9 mouse cellular contexts compared by ENCODE assay signal in the genomic region with DNA sequence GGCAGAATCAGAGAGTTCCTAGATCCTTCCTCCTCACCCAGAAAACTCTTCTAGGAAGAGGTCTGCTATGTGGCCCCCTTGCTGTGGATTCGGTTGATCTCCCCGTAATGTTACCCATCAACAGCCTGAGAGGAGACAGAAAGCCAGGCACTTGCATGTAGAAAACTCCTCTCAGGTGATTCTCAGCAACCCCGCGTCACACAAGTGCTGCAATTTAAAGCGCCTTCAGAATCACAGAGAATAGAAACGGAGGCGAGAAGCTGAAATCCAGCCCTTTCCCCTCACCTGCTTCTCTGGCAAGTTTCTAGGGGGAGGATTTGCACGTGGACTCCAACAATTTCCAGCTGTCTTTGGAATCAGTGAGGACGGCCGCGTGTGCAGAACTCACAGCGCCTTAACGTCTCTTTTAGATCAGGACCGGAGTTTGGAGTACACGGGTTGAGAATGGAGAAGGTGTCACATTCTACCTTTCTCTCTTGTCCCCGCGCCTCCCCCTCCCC. TPM values are rescaled to one million over a fixed set of nuclear protein-coding genes. Genes with fewer than 3 reads are reported as not detected.
DNase-seq lines count a peak whose midpoint lies in the region; ATAC-seq and TF ChIP-seq lines count a peak whose summit lies in the region.
"Had no signal": no experiment of that assay in that cellular context is flagged by ENCODE, and none has a peak within 500 bp of the region (broad histone marks: within the 10 kb centered on the region; RNA-seq: fewer than 3 reads in every experiment).

No protein-coding gene starts in this region.

- H3K36me3 ChIP-seq in heart, embryonic 13.5 days, result no peaks in the 10 kb centered on the region
- H3K36me3 ChIP-seq in E14TG2a.4 (ENCODE audit: insufficient read depth, low read length), result no peaks in the 10 kb centered on the region
- no peaks in the 10 kb centered on the region for H3K36me3 ChIP-seq in forebrain, embryonic 15.5 days
- H3K36me3 ChIP-seq in liver, embryonic 12.5 days, result no peaks in the 10 kb centered on the region

- H3K27me3 ChIP-seq in heart, embryonic 13.5 days (replicated peaks), result peaks cover 93% of the 10 kb centered on the region
- H3K27me3 ChIP-seq in E14TG2a.4 (ENCODE audit: insufficient read depth, low read length), result peaks cover 54% of the 10 kb centered on the region
- H3K27me3 ChIP-seq in forebrain, embryonic 15.5 days, result peaks cover 55% of the 10 kb centered on the region
- peaks cover 91% of the 10 kb centered on the region for H3K27me3 ChIP-seq in liver, embryonic 12.5 days (replicated peaks)

- no peaks in the 10 kb centered on the region for H3K9me3 ChIP-seq in heart, embryonic 13.5 days
- H3K9me3 ChIP-seq in E14TG2a.4 (ENCODE audit: low read length), result no peaks in the 10 kb centered on the region
- no peaks in the 10 kb centered on the region for H3K9me3 ChIP-seq in forebrain, embryonic 15.5 days
- H3K9me3 ChIP-seq in liver, embryonic 12.5 days (replicated peaks), result no peaks in the 10 kb centered on the region

- DNase-seq in heart, postnatal 4 days, result no peak
- no peak for DNase-seq in gastrocnemius, postnatal 4 days (ENCODE audit: low spot score in 2 of 2)
- no peak for DNase-seq in urinary bladder, postnatal 14 days (ENCODE audit: low spot score)
- DNase-seq in layer of hippocampus, postnatal 14 days (ENCODE audit: low spot score in 2 of 2), result no peak

- 2% methylated on average over 17 of the region's 17 CpGs for WGBS in heart, embryonic 13.5 days
- 2% methylated on average over 16 of the region's 17 CpGs for WGBS in forebrain, embryonic 15.5 days
- WGBS in liver, embryonic 12.5 days (ENCODE audit: insufficient replicate concordance), result 3% methylated on average over 17 of the region's 17 CpGs

- no peak overlapping the region for H3K27ac ChIP-seq in heart, embryonic 13.5 days (replicated peaks)
- H3K27ac ChIP-seq in forebrain, embryonic 15.5 days (replicated peaks), result no peak overlapping the region
- H3K27ac ChIP-seq in liver, embryonic 12.5 days, result no peak overlapping the region

- TF ChIP-seq CTCF in E14TG2a.4 (conservative IDR thresholded peaks at IDR 0.05; ENCODE audit: low read length), result no peak

- peak overlapping the region; percentile 99 for H3K4me2 ChIP-seq in heart, embryonic 13.5 days
- H3K4me2 ChIP-seq in forebrain, embryonic 15.5 days (replicated peaks), result peak overlapping the region; percentile 93
- H3K4me2 ChIP-seq in liver, embryonic 12.5 days, result peak overlapping the region; percentile 82

- ATAC-seq in heart, embryonic 13.5 days (ENCODE audit: extremely low read depth, insufficient number of reproducible peaks, low FRiP score, low TSS enrichment), result no peak
- no peak for ATAC-seq in forebrain, embryonic 15.5 days (replicated peaks)
- no peak for ATAC-seq in liver, embryonic 12.5 days

- peaks cover 38% of the 10 kb centered on the region for H3K4me1 ChIP-seq in heart, embryonic 13.5 days
- H3K4me1 ChIP-seq in E14TG2a.4 (replicated peaks; ENCODE audit: low read depth, low read length), result peaks cover 71% of the 10 kb centered on the region
- H3K4me1 ChIP-seq in forebrain, embryonic 15.5 days, result peaks cover 40% of the 10 kb centered on the region
- H3K4me1 ChIP-seq in liver, embryonic 12.5 days, result peaks cover 17% of the 10 kb centered on the region

- H3K4me3 ChIP-seq in heart, embryonic 13.5 days, result peak overlapping the region; percentile 68
- peak overlapping the region; percentile 86 for H3K4me3 ChIP-seq in E14TG2a.4 (replicated peaks; ENCODE audit: low read length)
- peak overlapping the region; percentile 46 for H3K4me3 ChIP-seq in forebrain, embryonic 15.5 days
- H3K4me3 ChIP-seq in liver, embryonic 12.5 days, result no peak overlapping the region
- H3K4me3 ChIP-seq: erythroblast, embryonic 14.5 days had no signal

- H3K9ac ChIP-seq in heart, embryonic 13.5 days, result peak overlapping the region; percentile 79; the same call in 1 of the 2 replicates
- H3K9ac ChIP-seq in forebrain, embryonic 15.5 days (replicated peaks), result no peak overlapping the region
- no peak overlapping the region for H3K9ac ChIP-seq in liver, embryonic 12.5 days

RNA-seq across cellular contexts. Expression of gene Ccno, which starts 1.1 kb away (rescaled TPM):
- 0.20 and 0.24 TPM in 2 replicates for polyA plus RNA-seq in heart, embryonic 13.5 days (2015; fragmentation: Nextera tagmentation; extraction: Ambion mirVana)
- total RNA-seq in heart, postnatal 4 days (2021), result under 1 TPM in 1 of 2 experiments, not detected in 1; 0.16 TPM
- 1.2 and 2.3 TPM in 2 replicates for polyA plus RNA-seq in forebrain, embryonic 15.5 days (2015; fragmentation: Nextera tagmentation; extraction: Ambion mirVana)
- polyA plus RNA-seq in liver, embryonic 12.5 days (2016; fragmentation: Nextera tagmentation; extraction: Ambion mirVana), result 0.11 and 0.22 TPM in 2 replicates
- under 1 TPM in 1 of 2 experiments, not detected in 1; 0.26 TPM for total RNA-seq in gastrocnemius, postnatal 4 days (2021)
- total RNA-seq in layer of hippocampus, postnatal 14 days (2021), result 1 to 10 TPM; 2.9 to 3.0 TPM
- polyA plus RNA-seq: erythroblast, embryonic 14.5 days had no signal

RNA-seq across cellular contexts. Expression of gene Mcidas, which starts 7.1 kb away (rescaled TPM):
- polyA plus RNA-seq in heart, embryonic 13.5 days (2015; fragmentation: Nextera tagmentation; extraction: Ambion mirVana), result not detected in 2 replicates
- total RNA-seq in heart, postnatal 4 days (2021), result not detected
- 0.69 and 1.1 TPM in 2 replicates for polyA plus RNA-seq in forebrain, embryonic 15.5 days (2015; fragmentation: Nextera tagmentation; extraction: Ambion mirVana)
- not detected in 2 replicates for polyA plus RNA-seq in liver, embryonic 12.5 days (2016; fragmentation: Nextera tagmentation; extraction: Ambion mirVana)
- not detected for total RNA-seq in gastrocnemius, postnatal 4 days (2021)
- under 1 TPM; 0.30 to 0.36 TPM for total RNA-seq in layer of hippocampus, postnatal 14 days (2021)
- polyA plus RNA-seq: erythroblast, embryonic 14.5 days had no signal

RNA-seq across cellular contexts. Expression of gene Cdc20b, which starts 48.4 kb away (rescaled TPM):
- polyA plus RNA-seq in heart, embryonic 13.5 days (2015; fragmentation: Nextera tagmentation; extraction: Ambion mirVana), result not detected in 2 replicates
- total RNA-seq in heart, postnatal 4 days (2021), result not detected
- polyA plus RNA-seq in forebrain, embryonic 15.5 days (2015; fragmentation: Nextera tagmentation; extraction: Ambion mirVana), result 0.52 and 0.64 TPM in 2 replicates
- not detected in 2 replicates for polyA plus RNA-seq in liver, embryonic 12.5 days (2016; fragmentation: Nextera tagmentation; extraction: Ambion mirVana)
- total RNA-seq in gastrocnemius, postnatal 4 days (2021), result not detected
- total RNA-seq in layer of hippocampus, postnatal 14 days (2021), result under 1 TPM in 1 of 2 experiments, not detected in 1; 0.21 TPM
- polyA plus RNA-seq: erythroblast, embryonic 14.5 days had no signal

RNA-seq across cellular contexts. Expression of gene Dhx29, which starts 59.2 kb away (rescaled TPM):
- 13.1 and 15.7 TPM in 2 replicates for polyA plus RNA-seq in heart, embryonic 13.5 days (2015; fragmentation: Nextera tagmentation; extraction: Ambion mirVana)
- total RNA-seq in heart, postnatal 4 days (2021), result 10 to 100 TPM; 15.0 to 16.4 TPM
- 31.6 and 34.9 TPM in 2 replicates for polyA plus RNA-seq in forebrain, embryonic 15.5 days (2015; fragmentation: Nextera tagmentation; extraction: Ambion mirVana)
- polyA plus RNA-seq in liver, embryonic 12.5 days (2016; fragmentation: Nextera tagmentation; extraction: Ambion mirVana), result 17.8 and 18.3 TPM in 2 replicates
- 10 to 100 TPM; 13.8 to 14.8 TPM for total RNA-seq in gastrocnemius, postnatal 4 days (2021)
- total RNA-seq in layer of hippocampus, postnatal 14 days (2021), result 10 to 100 TPM; 23.0 to 23.9 TPM

RNA-seq across cellular contexts. Expression of gene Mtrex, which starts 59.3 kb away (rescaled TPM):
- 42.2 and 43.6 TPM in 2 replicates for polyA plus RNA-seq in heart, embryonic 13.5 days (2015; fragmentation: Nextera tagmentation; extraction: Ambion mirVana)
- total RNA-seq in heart, postnatal 4 days (2021), result 10 to 100 TPM; 29.5 to 33.1 TPM
- 65.0 and 67.7 TPM in 2 replicates for polyA plus RNA-seq in forebrain, embryonic 15.5 days (2015; fragmentation: Nextera tagmentation; extraction: Ambion mirVana)
- polyA plus RNA-seq in liver, embryonic 12.5 days (2016; fragmentation: Nextera tagmentation; extraction: Ambion mirVana), result 62.8 and 64.8 TPM in 2 replicates
- total RNA-seq in gastrocnemius, postnatal 4 days (2021), result 10 to 100 TPM; 34.0 to 38.8 TPM
- total RNA-seq in layer of hippocampus, postnatal 14 days (2021), result 10 to 100 TPM; 40.2 to 42.4 TPM
